Mouse (Mus musculus): Measurements from ENCODE around the gene Dbn1. TPM values are rescaled to one million over a fixed set of nuclear protein-coding genes. Genes with fewer than 3 reads are reported as not detected.

Dbn1 gene
- polyA plus RNA-seq, 1 experiment = 9.8 TPM

- TF ChIP-seq CTCF (IDR thresholded peaks at IDR 0.05; ENCODE audit: extremely low read depth, insufficient read length, insufficient replicate concordance, low read depth, low read length) (no peak), POLR2A (IDR thresholded peaks at IDR 0.05; ENCODE audit: low read depth, low read length) (no peak)
- H3K36me3 ChIP-seq (ENCODE audit: control insufficient read depth, insufficient read depth, low read length) = peaks cover 22% of the 10 kb centered on the region
- peak overlapping the region; percentile 71 for H3K27ac ChIP-seq (ENCODE audit: insufficient read depth, low read depth, low read length)
- H3K4me1 ChIP-seq (ENCODE audit: control insufficient read depth, insufficient read depth, insufficient read length, low read length) = peaks cover 2% of the 10 kb centered on the region
- peak overlapping the region; percentile 56 for H3K4me3 ChIP-seq (ENCODE audit: low read depth, low read length)
- H3K27me3 ChIP-seq (ENCODE audit: control insufficient read depth, insufficient read depth, low read length) = no peaks in the 10 kb centered on the region
- WGBS = 67% methylated on average over 18 of the region's 18 CpGs
These were observed 40.2 kb upstream of the Dbn1 start for GRCm38 (mm10) chr13:55527834-55528772.

- peak overlapping the region; percentile 35; the same call in 1 of the 2 replicates for H3K27ac ChIP-seq (ENCODE audit: insufficient read depth, low read depth, low read length)
These were observed 39.3 kb upstream of the Dbn1 start for GRCm38 (mm10) chr13:55527212-55527611.

GRCm38 (mm10) chr13:55525733-55526553 is 38.0 kb upstream of the Dbn1 start:
- H3K4me1 ChIP-seq (ENCODE audit: control insufficient read depth, insufficient read depth, insufficient read length, low read length) = peaks cover 2% of the 10 kb centered on the region
- WGBS = 54% methylated on average over 16 of the region's 16 CpGs
- peaks cover 10% of the 10 kb centered on the region for H3K36me3 ChIP-seq (ENCODE audit: control insufficient read depth, insufficient read depth, low read length)
- H3K27me3 ChIP-seq (ENCODE audit: control insufficient read depth, insufficient read depth, low read length) = no peaks in the 10 kb centered on the region
- no peak overlapping the region for H3K4me3 ChIP-seq (ENCODE audit: low read depth, low read length)
- H3K27ac ChIP-seq (ENCODE audit: insufficient read depth, low read depth, low read length) = no peak overlapping the region
- TF ChIP-seq POLR2A (IDR thresholded peaks at IDR 0.05; ENCODE audit: low read depth, low read length) = no peak
- no peak for TF ChIP-seq CTCF (IDR thresholded peaks at IDR 0.05; ENCODE audit: extremely low read depth, insufficient read length, insufficient replicate concordance, low read depth, low read length)

More at GRCm38 (mm10) chr13:55527212-55527611, 39.3 kb upstream of the Dbn1 start:
- WGBS = 89% methylated on average over 16 of the region's 16 CpGs
- Histone ChIP-seq H3K4me3 (ENCODE audit: low read depth, low read length) (peak overlapping the region; percentile 45), H3K27me3 (ENCODE audit: control insufficient read depth, insufficient read depth, low read length) (no peaks in the 10 kb centered on the region), H3K4me1 (ENCODE audit: control insufficient read depth, insufficient read depth, insufficient read length, low read length) (peaks cover 2% of the 10 kb centered on the region), H3K36me3 (ENCODE audit: control insufficient read depth, insufficient read depth, low read length) (peaks cover 21% of the 10 kb centered on the region)
- TF ChIP-seq CTCF (IDR thresholded peaks at IDR 0.05; ENCODE audit: extremely low read depth, insufficient read length, insufficient replicate concordance, low read depth, low read length) = no peak
- TF ChIP-seq POLR2A (IDR thresholded peaks at IDR 0.05; ENCODE audit: low read depth, low read length) = no peak

- H3K4me3 ChIP-seq (ENCODE audit: low read depth, low read length) = no peak overlapping the region
- H3K27ac ChIP-seq (ENCODE audit: insufficient read depth, low read depth, low read length) = no peak overlapping the region
- WGBS = 93% methylated on average over 23 of the region's 23 CpGs
- H3K36me3 ChIP-seq (ENCODE audit: control insufficient read depth, insufficient read depth, low read length) = no peaks in the 10 kb centered on the region; the same call in 1 of the 2 replicates
- H3K27me3 ChIP-seq (ENCODE audit: control insufficient read depth, insufficient read depth, low read length) = no peaks in the 10 kb centered on the region
- no peaks in the 10 kb centered on the region; the same call in 1 of the 2 replicates for H3K4me1 ChIP-seq (ENCODE audit: control insufficient read depth, insufficient read depth, insufficient read length, low read length)
- TF ChIP-seq POLR2A (IDR thresholded peaks at IDR 0.05; ENCODE audit: low read depth, low read length) (no peak), CTCF (IDR thresholded peaks at IDR 0.05; ENCODE audit: extremely low read depth, insufficient read length, insufficient replicate concordance, low read depth, low read length) (no peak)
These were observed 36.2 kb upstream of the Dbn1 start for GRCm38 (mm10) chr13:55523951-55524600.

- 63% methylated on average over 17 of the region's 17 CpGs for WGBS
These were observed 35.4 kb upstream of the Dbn1 start for GRCm38 (mm10) chr13:55523278-55523677.

GRCm38 (mm10) chr13:55522730-55523129 is 34.8 kb upstream of the Dbn1 start:
- no peak overlapping the region for H3K27ac ChIP-seq (ENCODE audit: insufficient read depth, low read depth, low read length)

More at GRCm38 (mm10) chr13:55523278-55523677, 35.4 kb upstream of the Dbn1 start:
- no peak overlapping the region for H3K27ac ChIP-seq (ENCODE audit: insufficient read depth, low read depth, low read length)
- H3K27me3 ChIP-seq (ENCODE audit: control insufficient read depth, insufficient read depth, low read length) = no peaks in the 10 kb centered on the region
- TF ChIP-seq POLR2A (IDR thresholded peaks at IDR 0.05; ENCODE audit: low read depth, low read length) = no peak
- TF ChIP-seq CTCF (IDR thresholded peaks at IDR 0.05; ENCODE audit: extremely low read depth, insufficient read length, insufficient replicate concordance, low read depth, low read length) = no peak
- no peaks in the 10 kb centered on the region; the same call in 1 of the 2 replicates for H3K36me3 ChIP-seq (ENCODE audit: control insufficient read depth, insufficient read depth, low read length)
- no peak overlapping the region for H3K4me3 ChIP-seq (ENCODE audit: low read depth, low read length)
- H3K4me1 ChIP-seq (ENCODE audit: control insufficient read depth, insufficient read depth, insufficient read length, low read length) = no peaks in the 10 kb centered on the region; the same call in 1 of the 2 replicates

More at GRCm38 (mm10) chr13:55522730-55523129, 34.8 kb upstream of the Dbn1 start:
- Histone ChIP-seq H3K27me3 (ENCODE audit: control insufficient read depth, insufficient read depth, low read length) (no peaks in the 10 kb centered on the region), H3K4me3 (ENCODE audit: low read depth, low read length) (no peak overlapping the region), H3K4me1 (ENCODE audit: control insufficient read depth, insufficient read depth, insufficient read length, low read length) (no peaks in the 10 kb centered on the region; the same call in 1 of the 2 replicates), H3K36me3 (ENCODE audit: control insufficient read depth, insufficient read depth, low read length) (no peaks in the 10 kb centered on the region; the same call in 1 of the 2 replicates)
- no peak for TF ChIP-seq POLR2A (IDR thresholded peaks at IDR 0.05; ENCODE audit: low read depth, low read length)
- no peak for TF ChIP-seq CTCF (IDR thresholded peaks at IDR 0.05; ENCODE audit: extremely low read depth, insufficient read length, insufficient replicate concordance, low read depth, low read length)
- WGBS = 69% methylated on average over 8 of the region's 8 CpGs

Data from small intestine, adult 2 months (tissue).